Mouse (Mus musculus) inflammation-experienced regulatory T-cells (primary cell): ENCODE results near the gene Nell2. TPM values are rescaled to one million over a fixed set of nuclear protein-coding genes. Genes with fewer than 3 reads are reported as not detected.

Experiments used
- polyA plus RNA-seq, 2 experiments: library from polyadenylated mRNA; unstranded; fragments of 100-300 nt; shearing (Covaris generic); gene quantifications; one replicate each; pipeline ENCODE4 v1.2.1; 2017

Nell2 gene
- polyA plus RNA-seq = not detected

GRCm38 (mm10) chr15:95527948-95528861, at the start of gene Nell2:
TSS of gene Nell2 (minus strand) at chr15:95528559.

Other genes with a start within 250 kb of the Nell2 start
- gene Dbx2, start 127.4 kb upstream of the Nell2 start, polyA plus RNA-seq = under 1 TPM; 0.11 to 0.87 TPM